Mouse (Mus musculus) hindbrain, embryonic 12.5 days (tissue): ENCODE data around the gene Smco3. TPM values are rescaled to one million over a fixed set of nuclear protein-coding genes. Genes with fewer than 3 reads are reported as not detected.
A peak's percentile ranks its signal among the peaks of the same experiment; 100 is the strongest.
"Not testable (repeated sequence)": the region's sequence is repeated elsewhere in the genome, so short reads cannot be mapped to it uniquely, and the experiment has no call there.

ENCODE experiments used
- ATAC-seq: fragments of 200-750 bp; cut with Nextera tagmentation; 2 replicates; pipeline ENCODE4 v1.8.0; 2017; ENCODE audit warnings: moderate TSS enrichment; ENCODE audit not compliant: low FRiP score
- H3K27ac ChIP-seq: fragments of 300-500 bp; sonication (generic); 2 replicates; pipeline ENCODE4 v1.5.1; 2016; ENCODE audit warnings: mild to moderate bottlenecking
- H3K27me3 ChIP-seq: fragments of 300-500 bp; sonication (generic); 2 replicates; pipeline ENCODE4 v1.6.1; 2016; ENCODE audit warnings: mild to moderate bottlenecking
- H3K36me3 ChIP-seq: fragments of 300-500 bp; sonication (generic); 2 replicates; pipeline ENCODE4 v1.6.1; 2016; ENCODE audit warnings: mild to moderate bottlenecking
- H3K4me1 ChIP-seq: fragments of 300-500 bp; sonication (generic); 2 replicates; pipeline ENCODE4 v1.6.1; 2016
- H3K4me2 ChIP-seq: fragments of 300-500 bp; sonication (generic); replicated peaks from 2 replicates; pipeline ENCODE4 v1.6.1; 2016; ENCODE audit warnings: mild to moderate bottlenecking
- H3K4me3 ChIP-seq: fragments of 300-500 bp; sonication (generic); 2 replicates; pipeline ENCODE4 v1.5.1; 2016; ENCODE audit warnings: mild to moderate bottlenecking
- H3K9ac ChIP-seq: fragments of 300-500 bp; sonication (generic); 2 replicates; pipeline ENCODE4 v1.6.1; 2016; ENCODE audit warnings: mild to moderate bottlenecking, moderate library complexity
- H3K9me3 ChIP-seq: fragments of 300-500 bp; sonication (generic); replicated peaks from 2 replicates; pipeline ENCODE4 v1.6.1; 2016; ENCODE audit warnings: mild to moderate bottlenecking
- whole genome bisulfite sequencing: fragments of 180-500 bp; shearing (Covaris S2); methylation state at CpG from one replicate; pipeline ENCODE4 v1.1.7; 2016; 5-methylcytosine and 5-hydroxymethylcytosine counted together
- polyA plus RNA-seq: library from polyadenylated mRNA; unstranded; fragments of >200 nt; fragmentation: Nextera tagmentation; extraction: Ambion mirVana; gene quantifications from 2 replicates; pipeline ENCODE4 v1.2.1, GENCODE M21; 2016

The Smco3 gene
- polyA plus RNA-seq, 1 experiment from 2014 or later, result 0.49 TPM

DNA sequence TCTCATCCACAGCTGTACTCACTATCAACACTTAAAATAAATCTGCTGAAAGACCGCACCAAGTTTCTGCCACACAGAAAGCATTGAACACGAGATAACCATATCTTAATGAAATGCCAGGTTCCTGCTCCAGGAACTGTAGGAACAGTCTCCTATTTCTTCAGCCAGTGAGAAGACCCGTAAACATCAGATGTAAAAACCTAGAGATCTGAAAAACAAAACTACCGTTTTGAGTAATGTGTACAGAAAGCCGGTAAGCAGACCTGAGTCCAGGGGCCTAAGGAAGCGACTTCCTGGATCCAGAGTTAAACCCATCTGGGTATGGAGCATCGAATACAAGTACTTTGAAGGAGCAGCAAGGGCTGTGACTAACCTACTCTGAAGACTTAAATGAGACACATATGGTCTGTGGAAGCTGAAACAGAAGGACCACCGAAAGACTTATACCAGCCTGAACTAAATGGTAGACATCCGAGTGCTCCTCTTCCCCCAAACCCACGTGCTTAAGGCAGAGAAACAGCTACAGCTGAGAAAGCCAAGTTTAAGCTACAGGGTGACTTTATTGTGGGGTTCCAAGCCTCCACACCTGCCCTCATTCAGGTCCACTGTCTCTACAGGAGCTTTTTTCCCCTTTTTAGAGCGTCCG lies 32.0 kb downstream of the Smco3 start:
- Histone ChIP-seq H3K27me3 (no peaks in the 10 kb centered on the region), H3K27ac (peak overlapping the region; percentile 100), H3K9ac (peak overlapping the region; percentile 90), H3K4me2 (peak overlapping the region; percentile 75), H3K36me3 (no peaks in the 10 kb centered on the region), H3K9me3 (no peaks in the 10 kb centered on the region), H3K4me3 (peak overlapping the region; percentile 75), H3K4me1 (peaks cover 15% of the 10 kb centered on the region)
- ATAC-seq, result no peak
- 25% methylated on average over 12 of the region's 12 CpGs for WGBS

- WGBS, result 86% methylated on average over 6 of the region's 6 CpGs
- H3K9me3 ChIP-seq, result no peaks in the 10 kb centered on the region
- H3K27ac ChIP-seq, result no peak overlapping the region
- H3K27me3 ChIP-seq, result no peaks in the 10 kb centered on the region
- no peaks in the 10 kb centered on the region for H3K36me3 ChIP-seq
- H3K9ac ChIP-seq, result no peak overlapping the region
- H3K4me1 ChIP-seq, result peaks cover 11% of the 10 kb centered on the region
- H3K4me3 ChIP-seq, result no peak overlapping the region
- no peak for ATAC-seq
- H3K4me2 ChIP-seq, result no peak overlapping the region
Observed at GRCm38 (mm10) chr6:136801274-136801673, 34.0 kb downstream of the Smco3 start.

DNA sequence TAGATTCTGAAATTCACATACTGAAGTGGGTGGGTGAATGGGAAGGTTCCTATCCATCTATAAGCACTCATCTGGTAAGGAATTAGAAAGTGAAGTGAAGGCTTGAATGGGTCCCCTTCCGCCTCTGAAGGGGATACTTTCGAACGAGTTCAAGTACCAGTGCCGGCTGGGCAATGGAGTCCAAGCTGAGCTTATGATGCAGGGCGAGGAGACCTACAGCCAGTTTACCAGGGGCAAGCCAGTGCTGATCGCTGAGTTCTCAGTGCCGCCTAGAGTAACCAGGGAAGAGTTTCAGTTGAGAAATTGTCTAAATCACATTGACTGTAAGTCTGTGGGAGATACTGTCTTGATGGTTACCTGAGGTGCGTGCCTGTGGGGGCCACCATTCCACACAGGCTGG lies 34.5 kb downstream of the Smco3 start:
- Histone ChIP-seq H3K9me3 (no peaks in the 10 kb centered on the region), H3K27ac (no peak overlapping the region), H3K4me1 (peaks cover 11% of the 10 kb centered on the region), H3K4me2 (no peak overlapping the region), H3K9ac (no peak overlapping the region), H3K4me3 (no peak overlapping the region), H3K36me3 (no peaks in the 10 kb centered on the region), H3K27me3 (no peaks in the 10 kb centered on the region; the same call in 1 of the 2 replicates)
- 91% methylated on average over 8 of the region's 8 CpGs for WGBS
- no peak for ATAC-seq

- not testable (repeated sequence) for H3K9ac ChIP-seq, ATAC-seq, H3K27ac ChIP-seq, H3K4me2 ChIP-seq, H3K4me3 ChIP-seq, H3K36me3 ChIP-seq, H3K9me3 ChIP-seq, H3K27me3 ChIP-seq
- 82% methylated on average over 3 of the region's 3 CpGs for WGBS
- H3K4me1 ChIP-seq, result peaks cover 13% of the 10 kb centered on the region
Observed at GRCm38 (mm10) chr6:136797874-136798693, 37.2 kb downstream of the Smco3 start.

- no peak overlapping the region for H3K27ac ChIP-seq
- H3K9ac ChIP-seq, result no peak overlapping the region
- no peaks in the 10 kb centered on the region for H3K9me3 ChIP-seq
- H3K36me3 ChIP-seq, result no peaks in the 10 kb centered on the region
- peaks cover 10% of the 10 kb centered on the region; the same call in 1 of the 2 replicates for H3K4me1 ChIP-seq
- H3K4me2 ChIP-seq, result no peak overlapping the region
- peaks cover 4% of the 10 kb centered on the region for H3K27me3 ChIP-seq
- no peak for ATAC-seq
- 63% methylated on average over 6 of the region's 6 CpGs for WGBS
- no peak overlapping the region for H3K4me3 ChIP-seq
Observed at GRCm38 (mm10) chr6:136795850-136796249, 39.4 kb downstream of the Smco3 start.

DNA sequence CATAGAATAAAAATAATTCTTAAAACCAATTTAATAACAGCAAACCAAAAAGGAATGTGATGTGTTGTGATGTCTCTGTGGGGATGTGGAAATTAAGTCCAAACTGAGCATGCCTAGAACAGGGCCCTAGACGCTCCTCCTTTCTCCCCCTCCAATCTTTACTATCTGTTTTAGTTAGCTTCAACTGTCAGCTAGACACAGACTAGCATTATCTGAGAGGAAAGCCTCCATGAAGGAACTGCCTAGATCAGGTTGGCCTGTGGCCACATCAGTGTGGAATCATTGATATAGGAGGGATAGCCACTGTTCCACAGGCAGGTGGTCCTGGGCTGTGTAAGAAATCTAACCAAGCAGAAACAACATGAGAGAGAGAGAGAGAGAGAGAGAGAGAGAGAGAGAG lies 40.1 kb downstream of the Smco3 start:
- no peak for ATAC-seq
- no peaks in the 10 kb centered on the region for H3K9me3 ChIP-seq
- H3K36me3 ChIP-seq, result no peaks in the 10 kb centered on the region
- peaks cover 10% of the 10 kb centered on the region; the same call in 1 of the 2 replicates for H3K4me1 ChIP-seq
- WGBS, result 50% methylated on average over 1 of the region's 1 CpGs
- no peak overlapping the region for H3K4me3 ChIP-seq
- no peak overlapping the region for H3K9ac ChIP-seq
- no peak overlapping the region for H3K27ac ChIP-seq
- H3K27me3 ChIP-seq, result peaks cover 4% of the 10 kb centered on the region
- H3K4me2 ChIP-seq, result no peak overlapping the region

- no peaks in the 10 kb centered on the region for H3K9me3 ChIP-seq
- peak overlapping the region; percentile 70 for H3K4me2 ChIP-seq
- no peaks in the 10 kb centered on the region for H3K36me3 ChIP-seq
- H3K4me3 ChIP-seq, result peak overlapping the region; percentile 32
- peaks cover 4% of the 10 kb centered on the region for H3K27me3 ChIP-seq
- peaks cover 10% of the 10 kb centered on the region; the same call in 1 of the 2 replicates for H3K4me1 ChIP-seq
- peak; percentile 40; the same call in 1 of the 2 replicates for ATAC-seq
- peak overlapping the region; percentile 54 for H3K9ac ChIP-seq
- no peak overlapping the region for H3K27ac ChIP-seq
- WGBS, result under 1% methylated on average over 24 of the region's 24 CpGs
Observed at GRCm38 (mm10) chr6:136793831-136794525, 41.3 kb downstream of the Smco3 start.

DNA sequence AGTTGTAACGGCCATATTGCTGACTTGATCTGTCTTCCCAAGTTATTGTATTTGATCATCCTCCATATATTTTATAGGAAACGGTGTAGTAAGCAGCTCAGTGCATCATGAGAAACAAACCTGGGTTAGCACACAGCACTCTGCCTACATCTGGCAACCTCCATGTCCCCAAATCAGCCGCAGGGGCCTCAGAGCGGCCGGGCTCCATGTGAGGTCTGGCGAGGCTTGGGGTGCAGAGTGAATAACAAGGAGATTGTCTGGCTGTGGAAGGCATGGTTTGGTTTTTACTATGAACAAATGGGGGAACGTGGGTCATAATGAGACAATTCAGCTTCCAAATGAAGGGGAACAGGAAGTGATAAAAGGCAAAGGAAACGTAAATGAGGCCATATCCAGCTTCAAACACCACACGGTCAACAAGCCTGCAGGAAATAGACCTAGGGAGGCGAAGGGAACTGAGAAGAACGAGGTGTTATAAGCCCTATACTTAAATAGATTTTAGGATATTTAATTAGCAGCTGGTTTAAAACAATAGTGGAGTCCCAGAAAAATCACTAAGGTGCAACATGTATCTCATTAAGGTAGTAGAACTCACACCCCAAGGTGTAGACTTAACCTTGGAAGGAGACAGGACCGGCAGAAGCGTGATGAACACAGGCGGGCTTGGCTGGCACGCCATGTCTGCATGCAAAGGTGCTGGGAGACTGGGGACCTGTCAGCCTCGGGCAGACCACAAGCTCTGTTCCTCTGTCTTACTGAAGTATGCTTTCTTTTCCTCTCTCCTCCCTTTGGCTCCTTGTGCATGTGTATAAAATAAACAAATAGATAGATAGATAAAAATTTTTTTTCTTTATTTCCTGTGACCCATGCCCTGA lies 42.1 kb downstream of the Smco3 start:
- Histone ChIP-seq H3K4me1 (peaks cover 10% of the 10 kb centered on the region; the same call in 1 of the 2 replicates), H3K9ac (no peak overlapping the region; the same call in 1 of the 2 replicates), H3K9me3 (no peaks in the 10 kb centered on the region), H3K27ac (no peak overlapping the region), H3K4me2 (peak overlapping the region; percentile 70), H3K27me3 (peaks cover 4% of the 10 kb centered on the region), H3K4me3 (peak overlapping the region; percentile 32; the same call in 1 of the 2 replicates), H3K36me3 (no peaks in the 10 kb centered on the region)
- 0 out of 2 replicates have a peak, but pooled peaks have one; percentile 22 for ATAC-seq
- WGBS, result 28% methylated on average over 16 of the region's 16 CpGs

- ATAC-seq, result no peak
- Histone ChIP-seq H3K4me1 (peaks cover 10% of the 10 kb centered on the region; the same call in 1 of the 2 replicates), H3K27me3 (peaks cover 4% of the 10 kb centered on the region), H3K27ac (no peak overlapping the region), H3K4me3 (no peak overlapping the region), H3K9ac (no peak overlapping the region), H3K4me2 (no peak overlapping the region), H3K36me3 (no peaks in the 10 kb centered on the region), H3K9me3 (no peaks in the 10 kb centered on the region)
- 79% methylated on average over 5 of the region's 5 CpGs for WGBS
Observed at GRCm38 (mm10) chr6:136789391-136789971, 45.8 kb downstream of the Smco3 start.

DNA sequence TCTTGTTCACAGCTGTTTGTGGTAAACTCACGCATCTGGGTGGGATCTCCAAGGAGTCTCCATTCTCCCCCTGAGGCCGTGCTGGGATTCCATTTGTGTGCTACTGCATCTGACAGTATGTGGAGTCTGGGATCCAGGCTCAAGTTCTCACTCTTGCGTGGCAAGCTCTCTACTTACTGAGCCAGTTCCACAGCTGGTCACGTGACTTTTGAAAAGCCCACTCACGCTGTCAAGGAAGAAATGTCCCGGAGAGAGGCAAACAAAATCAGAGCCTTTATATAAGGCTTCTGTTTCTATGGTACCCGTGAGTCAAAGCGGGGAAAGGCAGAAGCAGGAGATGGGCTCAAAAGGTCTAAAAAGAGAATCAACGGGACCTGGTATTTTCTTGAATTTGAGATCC lies 52.5 kb downstream of the Smco3 start:
- no peak for ATAC-seq
- 73% methylated on average over 9 of the region's 9 CpGs for WGBS
- Histone ChIP-seq H3K9ac (no peak overlapping the region), H3K27ac (no peak overlapping the region), H3K4me2 (no peak overlapping the region), H3K36me3 (no peaks in the 10 kb centered on the region), H3K9me3 (no peaks in the 10 kb centered on the region), H3K4me1 (no peaks in the 10 kb centered on the region), H3K4me3 (no peak overlapping the region), H3K27me3 (no peaks in the 10 kb centered on the region)

DNA sequence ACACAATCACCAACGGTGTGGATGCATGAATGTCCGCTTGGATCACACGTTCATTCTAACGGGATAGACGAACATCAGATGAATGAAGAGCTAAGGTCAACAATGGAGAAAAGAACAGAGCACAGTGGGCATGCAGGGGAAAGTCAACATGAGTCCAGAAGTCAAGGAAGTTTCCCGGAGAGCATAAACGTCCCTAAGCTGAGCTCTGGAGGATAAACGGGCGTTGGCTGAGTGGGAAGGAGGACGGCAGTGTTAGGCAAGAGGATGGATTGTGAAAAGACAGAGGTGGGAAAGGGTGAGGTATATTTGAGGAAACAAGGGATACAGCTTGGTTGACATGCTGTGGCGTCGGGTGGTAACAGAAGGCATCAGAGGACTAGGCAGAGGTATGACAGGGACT lies 53.1 kb downstream of the Smco3 start:
- Histone ChIP-seq H3K36me3 (no peaks in the 10 kb centered on the region), H3K27ac (no peak overlapping the region), H3K4me3 (no peak overlapping the region), H3K4me2 (no peak overlapping the region), H3K9ac (no peak overlapping the region), H3K9me3 (no peaks in the 10 kb centered on the region), H3K4me1 (no peaks in the 10 kb centered on the region), H3K27me3 (no peaks in the 10 kb centered on the region)
- ATAC-seq, result no peak
- 79% methylated on average over 12 of the region's 12 CpGs for WGBS
